Mouse (Mus musculus): ENCODE data around the gene Gm21762. TPM values are rescaled to one million over a fixed set of nuclear protein-coding genes. Genes with fewer than 3 reads are reported as not detected.
"Not testable (repeated sequence)": the region's sequence is repeated elsewhere in the genome, so short reads cannot be mapped to it uniquely, and the experiment has no call there.

The Gm21762 gene
- polyA plus RNA-seq, 1 experiment from 2014 or later: not detected

GRCm38 (mm10) chr13:120220922-120221321, 5.2 kb upstream of the Gm21762 start:
- not testable (repeated sequence) for H3K27me3 ChIP-seq (replicated peaks; ENCODE audit: control insufficient read depth, insufficient read depth, low read length); H3K36me3 ChIP-seq (ENCODE audit: control insufficient read depth, insufficient read depth, low read length); H3K27ac ChIP-seq (ENCODE audit: low read length); H3K4me1 ChIP-seq (ENCODE audit: control insufficient read depth, insufficient read depth, low read length); H3K9me3 ChIP-seq (ENCODE audit: control insufficient read depth, low read length); ATAC-seq; H3K4me2 ChIP-seq (ENCODE audit: low read depth, low read length); H3K9ac ChIP-seq (ENCODE audit: low read depth, low read length); H3K4me3 ChIP-seq (ENCODE audit: low read length)
- WGBS: 81% methylated on average over 5 of the region's 5 CpGs

GRCm38 (mm10) chr13:120196189-120196821, 19.4 kb downstream of the Gm21762 start:
- ATAC-seq; H3K9ac ChIP-seq (ENCODE audit: low read depth, low read length); H3K9me3 ChIP-seq (ENCODE audit: control insufficient read depth, low read length); H3K4me2 ChIP-seq (ENCODE audit: low read depth, low read length); H3K27ac ChIP-seq (ENCODE audit: low read length); H3K4me3 ChIP-seq (ENCODE audit: low read length); H3K36me3 ChIP-seq (ENCODE audit: control insufficient read depth, insufficient read depth, low read length); H3K27me3 ChIP-seq (replicated peaks; ENCODE audit: control insufficient read depth, insufficient read depth, low read length); H3K4me1 ChIP-seq (ENCODE audit: control insufficient read depth, insufficient read depth, low read length): not testable (repeated sequence)
- 77% methylated on average over 6 of the region's 8 CpGs for WGBS

GRCm38 (mm10) chr13:120172133-120172532, 43.6 kb downstream of the Gm21762 start, which contains the start of gene Gm21818:
Gm21818 (plus strand) TSS chr13:120172433.
- H3K4me2 ChIP-seq (ENCODE audit: low read depth, low read length); H3K4me3 ChIP-seq (ENCODE audit: low read length); H3K27me3 ChIP-seq (replicated peaks; ENCODE audit: control insufficient read depth, insufficient read depth, low read length); H3K27ac ChIP-seq (ENCODE audit: low read length); ATAC-seq; H3K4me1 ChIP-seq (ENCODE audit: control insufficient read depth, insufficient read depth, low read length); H3K36me3 ChIP-seq (ENCODE audit: control insufficient read depth, insufficient read depth, low read length); H3K9me3 ChIP-seq (ENCODE audit: control insufficient read depth, low read length); H3K9ac ChIP-seq (ENCODE audit: low read depth, low read length): not testable (repeated sequence)
- 74% methylated on average over 4 of the region's 4 CpGs for WGBS

GRCm38 (mm10) chr13:120168301-120168700, 47.4 kb downstream of the Gm21762 start:
- not testable (repeated sequence) for H3K9ac ChIP-seq (ENCODE audit: low read depth, low read length); H3K4me3 ChIP-seq (ENCODE audit: low read length); H3K27me3 ChIP-seq (replicated peaks; ENCODE audit: control insufficient read depth, insufficient read depth, low read length); H3K4me2 ChIP-seq (ENCODE audit: low read depth, low read length); H3K36me3 ChIP-seq (ENCODE audit: control insufficient read depth, insufficient read depth, low read length); H3K9me3 ChIP-seq (ENCODE audit: control insufficient read depth, low read length); H3K4me1 ChIP-seq (ENCODE audit: control insufficient read depth, insufficient read depth, low read length); H3K27ac ChIP-seq (ENCODE audit: low read length); ATAC-seq
- 50% methylated on average over 5 of the region's 5 CpGs for WGBS

Other genes with a start within 250 kb of the Gm21762 start
- not detected in 2 replicates for gene Gm36079, start 188.9 kb downstream of the Gm21762 start, polyA plus RNA-seq (2015; fragmentation: Nextera tagmentation; extraction: Ambion mirVana)
- gene Gm21188, start 163.8 kb downstream of the Gm21762 start, polyA plus RNA-seq (2015; fragmentation: Nextera tagmentation; extraction: Ambion mirVana): not detected in 2 replicates
- gene Gm20767, start 75.7 kb downstream of the Gm21762 start, polyA plus RNA-seq (2015; fragmentation: Nextera tagmentation; extraction: Ambion mirVana): not detected in 2 replicates
- gene Gm21818, start 43.5 kb downstream of the Gm21762 start, polyA plus RNA-seq (2015; fragmentation: Nextera tagmentation; extraction: Ambion mirVana): not detected in 2 replicates
- not detected in 2 replicates for gene Gm21731, start 23.2 kb upstream of the Gm21762 start, polyA plus RNA-seq (2015; fragmentation: Nextera tagmentation; extraction: Ambion mirVana)
- not detected in 2 replicates for gene AF067061, start 47.2 kb upstream of the Gm21762 start, polyA plus RNA-seq (2015; fragmentation: Nextera tagmentation; extraction: Ambion mirVana)
- gene BC147527, start 84.4 kb upstream of the Gm21762 start, polyA plus RNA-seq (2015; fragmentation: Nextera tagmentation; extraction: Ambion mirVana): 0.48 and 0.80 TPM in 2 replicates
- not detected in 2 replicates for gene Tcstv3, start 100.9 kb upstream of the Gm21762 start, polyA plus RNA-seq (2015; fragmentation: Nextera tagmentation; extraction: Ambion mirVana)